Mouse (Mus musculus) left cerebral cortex, postnatal 36 days (tissue): Measurements from ENCODE around the gene Ttll11. TPM values are rescaled to one million over a fixed set of nuclear protein-coding genes. Genes with fewer than 3 reads are reported as not detected.

Experiments used
- DNase-seq, 2 experiments: peaks; one replicate each; pipeline ENCODE4 v3.0.0; 2021 to 2022; ENCODE audit warnings: low spot score in 2 of 2, mixed read lengths in 1 of 2
- intact Hi-C: fragments of 180-260 bp; cut with DNase I; formaldehyde crosslinking; loops from one replicate; pipeline ENCODE4 v1.15.1; 2025
- total RNA-seq, 2 experiments: library from RNA; stranded (reverse); gene quantifications; 2 replicates each; pipeline ENCODE4 v1.2.3; 2021

Gene Ttll11
- total RNA-seq, 2 experiments from 2014 or later, result 38.0 to 42.8 TPM

DNA sequence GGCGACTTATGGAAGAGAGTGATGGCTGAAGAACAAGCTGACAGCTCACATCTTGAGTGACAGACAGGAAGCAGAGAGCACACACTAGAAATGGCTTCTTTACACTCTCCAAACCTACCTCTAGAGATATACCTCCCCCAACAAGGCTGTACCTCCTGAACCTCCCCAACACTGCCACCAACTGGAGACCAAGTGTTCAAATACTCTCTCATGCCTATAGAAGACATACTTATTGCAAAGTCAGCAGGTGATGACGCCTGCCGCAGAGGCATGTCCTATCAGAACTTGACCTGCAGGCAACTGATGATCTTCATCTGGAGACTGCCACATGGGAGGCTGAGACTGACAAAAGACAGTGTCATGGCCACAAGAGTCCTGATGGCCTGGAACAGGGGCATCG lies 70.4 kb downstream of the Ttll11 start:
- no peak for DNase-seq
- intact Hi-C loops, result no loop called here

DNA sequence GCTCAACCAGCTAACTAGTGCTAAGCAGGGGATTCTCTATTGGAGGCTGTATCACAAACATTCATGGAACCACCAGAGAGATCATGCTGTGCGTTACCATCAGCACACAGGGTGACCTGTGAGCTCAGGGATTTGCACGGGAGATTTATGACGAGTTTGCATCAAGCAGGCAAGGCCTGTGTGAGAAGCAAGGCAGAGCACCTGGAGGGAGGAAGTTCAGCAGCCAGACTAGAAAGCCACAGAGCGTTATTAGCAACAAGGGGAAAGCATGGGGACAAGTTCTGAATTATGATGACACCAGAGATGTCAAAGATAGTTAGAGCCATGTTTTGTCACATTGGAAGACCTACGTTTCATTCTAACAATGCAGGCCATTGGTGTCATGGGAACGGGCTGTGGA lies 72.1 kb downstream of the Ttll11 start:
- intact Hi-C loops, result loop anchor here (2.0 kb wide), 2 partner anchors 259 to 363 kb away; no protein-coding TSS in a partner anchor

DNA sequence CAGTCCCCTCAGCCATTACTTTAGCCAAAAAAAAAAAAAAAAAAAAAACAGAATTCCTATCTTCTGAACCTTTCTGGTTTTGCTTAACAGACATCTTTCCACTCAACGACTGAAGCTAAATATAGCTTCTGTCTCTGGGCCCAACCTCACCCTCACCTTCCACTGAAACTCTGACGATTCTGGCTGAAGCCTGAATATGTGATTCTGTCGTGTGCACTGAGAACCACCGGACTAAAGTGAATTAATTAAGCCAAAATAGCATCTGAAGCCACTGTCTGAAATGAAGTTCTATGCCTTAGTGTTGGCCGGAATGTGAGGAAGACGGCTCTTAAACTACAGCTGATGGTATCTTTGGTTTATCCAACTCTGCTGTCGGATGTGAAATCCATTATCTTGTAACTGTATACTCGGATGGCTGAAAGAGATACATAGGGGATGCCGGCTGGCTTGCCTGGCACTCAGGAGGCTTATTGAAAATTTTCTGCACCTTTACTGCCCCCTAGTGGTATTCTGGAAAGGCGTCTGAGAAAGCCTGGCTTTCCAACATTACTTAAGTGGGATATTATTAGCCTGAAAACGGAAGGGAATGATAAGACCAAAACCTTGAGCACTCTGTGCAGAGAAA lies 73.4 kb downstream of the Ttll11 start:
- peak; percentile 45 to 63 for DNase-seq
- intact Hi-C loops, result loop anchor here (2.0 kb wide), 2 partner anchors 257 to 361 kb away; no protein-coding TSS in a partner anchor

More for the DNA sequence above, 72.1 kb downstream of the Ttll11 start:
- DNase-seq, result no peak

DNA sequence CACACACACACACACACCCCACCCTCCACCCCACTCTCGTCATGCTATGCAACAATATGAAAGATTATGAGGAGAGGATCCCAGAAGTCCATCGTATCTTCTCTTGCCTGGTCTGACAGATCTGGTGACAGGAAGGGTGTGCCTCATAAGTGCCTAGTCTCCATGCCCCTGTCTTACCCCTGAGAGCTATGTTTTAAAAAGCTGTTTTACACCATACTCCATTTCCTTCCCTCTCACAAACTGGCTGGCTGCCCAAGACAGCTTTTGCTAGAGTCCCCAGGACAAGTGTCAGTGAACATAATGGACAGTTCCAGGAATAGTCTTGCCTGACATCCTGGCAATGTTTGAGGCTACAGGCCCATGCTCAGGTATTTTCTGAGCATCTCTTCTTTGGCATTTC lies 78.9 kb downstream of the Ttll11 start:
- DNase-seq, result no peak
- intact Hi-C loops, result no loop called here

DNA sequence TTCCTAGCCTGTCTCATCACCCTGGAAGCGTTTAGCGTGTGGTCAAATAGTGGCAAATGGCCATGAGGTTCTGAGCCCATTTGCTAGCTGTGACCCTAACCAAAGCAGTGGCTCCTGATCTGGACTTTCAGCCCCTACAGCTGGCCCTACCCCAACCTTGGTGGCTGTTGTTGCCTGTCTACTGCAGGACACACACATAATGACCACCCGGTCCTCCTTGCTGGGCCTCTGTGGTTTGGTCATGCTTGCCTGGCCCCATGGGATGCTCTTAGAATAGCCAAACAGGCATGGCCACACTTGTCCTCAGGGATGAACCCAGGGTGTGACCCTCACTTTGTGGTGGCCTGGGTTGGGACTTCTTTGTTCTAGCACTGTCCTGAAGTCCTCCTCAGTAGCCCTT lies 80.0 kb downstream of the Ttll11 start:
- intact Hi-C loops, result no loop called here
- no peak for DNase-seq

DNA sequence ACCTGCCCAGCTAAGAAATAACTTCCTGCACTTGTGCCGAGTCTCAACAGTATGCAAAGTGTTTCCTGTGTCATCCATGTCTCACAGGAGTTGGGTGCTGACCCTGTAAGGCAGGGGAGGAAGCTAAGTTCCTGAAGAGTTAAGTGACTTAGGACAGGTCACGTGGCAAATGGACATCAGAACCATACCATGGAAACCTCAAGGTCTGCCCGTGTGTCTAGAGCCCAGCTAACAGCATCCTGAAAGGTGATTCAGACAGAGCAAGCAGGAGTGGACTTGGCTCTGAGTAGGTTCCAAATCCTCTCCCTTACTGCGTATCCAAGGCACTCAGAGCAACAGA lies 80.6 kb downstream of the Ttll11 start:
- no peak for DNase-seq
- intact Hi-C loops, result no loop called here

DNA sequence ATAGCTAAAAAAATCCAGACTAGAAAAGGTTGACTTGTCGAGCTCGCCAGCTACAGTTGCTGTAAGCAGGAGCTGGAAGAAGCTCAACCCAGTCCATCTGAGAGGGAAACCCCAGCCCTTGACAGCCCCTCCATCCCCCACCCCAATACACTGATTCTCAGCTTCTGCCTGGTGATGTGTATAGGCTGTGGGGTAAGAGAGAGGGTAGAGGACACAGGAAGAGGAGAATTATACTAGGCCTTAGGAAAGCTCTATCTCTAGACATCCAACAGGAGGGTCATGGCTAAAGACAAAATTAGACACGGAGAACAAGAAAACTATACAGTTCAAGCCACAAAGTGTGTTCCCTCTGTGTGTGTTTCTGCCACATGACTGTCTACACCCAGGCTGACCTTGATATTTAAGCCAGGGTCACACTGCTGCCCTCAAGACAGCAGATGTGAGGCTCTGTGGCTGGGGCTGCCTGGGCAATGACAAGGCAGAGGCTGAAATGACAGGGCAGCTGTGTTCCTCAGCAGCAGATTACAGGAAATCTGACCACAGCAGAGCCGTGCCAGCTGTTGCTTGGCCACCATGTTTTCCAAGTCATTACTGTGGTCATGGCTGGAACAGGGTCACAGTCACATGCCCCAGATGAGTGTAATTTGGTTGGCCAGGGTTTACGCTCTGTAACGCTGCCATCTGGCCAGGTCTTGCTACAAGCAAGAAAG lies 81.1 kb downstream of the Ttll11 start:
- no peak for DNase-seq
- intact Hi-C loops, result no loop called here

DNA sequence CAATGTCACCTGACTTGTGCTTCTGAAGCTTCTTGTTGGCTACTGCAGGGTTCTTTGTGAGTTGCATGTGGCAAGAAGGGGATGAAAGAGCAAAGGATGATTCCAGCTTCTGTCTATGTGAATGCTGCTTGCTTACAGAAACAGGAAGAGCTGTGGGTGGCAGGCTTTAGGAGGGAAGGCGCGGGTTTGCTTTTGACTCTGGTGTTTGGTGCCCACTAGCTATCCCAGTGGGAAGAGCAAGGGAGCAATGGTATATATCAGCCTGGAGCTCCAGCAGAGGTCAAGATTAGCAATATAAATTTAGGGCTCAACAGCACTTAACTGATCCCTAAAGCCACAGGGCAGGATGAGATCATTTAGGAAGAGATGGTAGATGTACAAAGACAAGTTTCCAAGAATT lies 82.6 kb downstream of the Ttll11 start:
- DNase-seq, result no peak
- intact Hi-C loops, result no loop called here

DNA sequence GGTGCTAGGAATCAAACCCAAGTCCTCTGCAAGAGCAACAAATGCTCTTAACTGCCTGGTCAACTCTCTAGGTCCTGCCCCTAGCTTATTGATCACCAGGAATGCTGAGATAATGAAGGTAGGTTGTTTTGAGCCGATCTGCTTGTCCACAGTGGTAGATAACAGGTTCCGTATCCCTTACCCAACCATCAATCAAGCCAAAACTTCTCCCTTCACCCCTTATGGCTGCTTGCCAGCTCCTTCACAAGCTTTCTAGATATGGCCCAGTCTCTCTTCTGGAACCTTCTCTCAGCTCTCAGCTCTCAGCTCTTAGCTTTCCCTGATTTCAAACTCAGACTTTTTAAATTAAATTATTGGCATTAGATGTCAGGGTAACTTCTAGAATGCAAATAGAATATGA lies 85.2 kb downstream of the Ttll11 start:
- no peak for DNase-seq
- intact Hi-C loops, result no loop called here

DNA sequence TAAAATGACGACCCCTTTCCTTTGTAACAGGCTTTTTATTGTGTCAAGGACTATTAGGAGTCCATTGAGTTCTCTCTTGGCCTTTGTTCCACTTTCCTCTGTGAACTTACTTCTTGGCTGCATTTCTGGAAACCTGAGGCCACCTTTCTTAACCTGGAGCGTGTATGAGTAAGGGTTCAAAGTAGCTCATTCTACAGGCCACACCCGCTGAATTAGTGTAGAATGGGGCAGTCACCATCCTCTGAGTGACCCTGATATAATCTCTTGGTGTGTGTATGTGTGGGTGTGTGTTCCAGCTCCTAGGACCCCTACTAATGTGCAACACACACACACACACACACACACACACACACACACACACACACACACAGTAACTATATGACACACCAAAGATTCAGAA lies 89.1 kb downstream of the Ttll11 start:
- intact Hi-C loops, result no loop called here

DNA sequence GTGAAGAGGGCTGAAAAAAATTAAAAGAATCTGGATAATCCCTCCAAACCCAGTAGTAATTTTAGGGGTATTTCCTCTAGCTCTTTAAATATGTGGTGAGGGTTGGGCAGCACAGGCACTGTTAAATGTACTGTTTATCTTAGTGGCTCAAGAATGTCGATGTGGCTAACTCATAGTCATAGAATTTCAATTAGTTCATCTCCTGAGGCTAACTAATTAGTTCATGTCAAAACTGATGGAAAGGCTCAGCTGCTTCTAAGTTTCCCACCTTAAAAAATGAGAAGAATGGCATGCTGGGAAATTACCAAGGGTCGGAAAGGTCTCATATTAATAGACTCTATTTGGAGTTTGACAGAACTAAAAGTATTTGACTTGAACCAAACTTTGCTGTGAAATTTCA lies 89.9 kb downstream of the Ttll11 start:
- intact Hi-C loops, result no loop called here
- DNase-seq, result no peak

More for the DNA sequence above, 89.1 kb downstream of the Ttll11 start:
- no peak for DNase-seq

DNA sequence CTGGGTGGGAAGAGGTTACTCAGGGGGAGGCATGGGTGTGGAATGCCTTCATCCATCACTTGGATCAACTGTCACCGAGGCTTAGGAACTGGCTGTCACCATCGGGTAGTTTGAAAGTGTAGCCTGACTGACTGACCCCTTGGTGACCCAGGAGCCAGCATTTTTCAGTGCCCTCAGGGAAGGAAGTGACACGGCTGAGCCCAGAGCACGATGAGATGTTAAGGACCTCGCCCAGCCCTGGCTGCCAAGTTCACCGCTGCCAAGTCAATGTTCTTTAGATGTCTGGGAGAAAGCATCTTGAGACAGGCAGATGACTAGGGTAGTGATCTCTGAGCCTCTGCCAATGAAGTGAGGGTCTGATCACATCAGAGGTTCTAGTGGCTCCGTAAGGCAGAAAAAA lies 95.4 kb downstream of the Ttll11 start:
- DNase-seq, result no peak
- intact Hi-C loops, result no loop called here

DNA sequence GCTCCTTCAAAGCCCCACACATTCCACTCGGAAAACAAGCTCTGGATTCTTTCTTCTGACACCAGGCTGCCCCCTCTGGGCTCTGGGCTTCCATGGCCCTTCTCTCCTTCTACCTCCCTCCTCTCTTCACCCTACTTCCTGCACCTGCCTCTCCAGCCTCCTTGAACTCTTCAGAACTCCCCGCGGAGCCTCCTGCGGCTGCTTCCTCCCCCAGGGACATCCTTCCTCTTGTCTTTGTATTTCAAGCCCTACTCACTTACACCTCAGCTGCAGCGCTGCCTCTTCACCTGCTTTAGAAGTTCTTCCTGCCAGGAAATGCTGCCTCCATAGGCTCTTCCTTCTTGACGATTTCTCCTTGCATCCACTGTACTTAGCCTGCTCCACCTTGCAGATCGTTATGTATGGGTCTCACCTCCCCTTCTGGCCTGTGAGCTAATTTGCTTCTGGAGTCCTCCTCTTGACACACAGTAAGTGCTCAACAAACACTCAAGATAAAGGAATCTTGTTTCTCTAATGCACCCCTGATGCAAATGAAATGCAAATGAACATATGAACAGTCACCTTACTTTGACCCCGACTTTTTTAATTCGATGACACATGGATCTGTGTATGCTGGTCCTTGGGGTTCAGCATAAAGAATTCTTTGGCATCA lies 97.3 kb downstream of the Ttll11 start:
- no peak for DNase-seq
- intact Hi-C loops, result no loop called here

DNA sequence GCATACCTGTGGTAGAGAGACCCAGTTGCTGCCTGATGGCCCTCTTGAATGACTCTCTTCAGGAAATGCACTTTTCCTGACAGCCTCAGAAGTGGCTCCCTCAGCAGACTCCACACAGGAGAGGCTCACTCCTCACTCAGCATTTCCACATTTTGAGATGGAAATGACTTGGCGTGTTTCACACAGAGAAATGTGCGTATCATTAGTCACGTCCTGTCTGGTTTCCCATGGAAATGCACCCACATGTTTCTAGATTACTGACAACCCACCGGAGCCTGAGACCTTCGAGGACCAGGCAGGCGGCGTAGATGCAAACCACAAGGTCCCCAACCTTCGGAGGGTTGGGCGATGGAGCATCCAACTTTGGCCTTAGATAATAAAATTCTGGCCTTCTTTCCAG lies 97.8 kb downstream of the Ttll11 start:
- DNase-seq, result no peak
- intact Hi-C loops, result no loop called here

DNA sequence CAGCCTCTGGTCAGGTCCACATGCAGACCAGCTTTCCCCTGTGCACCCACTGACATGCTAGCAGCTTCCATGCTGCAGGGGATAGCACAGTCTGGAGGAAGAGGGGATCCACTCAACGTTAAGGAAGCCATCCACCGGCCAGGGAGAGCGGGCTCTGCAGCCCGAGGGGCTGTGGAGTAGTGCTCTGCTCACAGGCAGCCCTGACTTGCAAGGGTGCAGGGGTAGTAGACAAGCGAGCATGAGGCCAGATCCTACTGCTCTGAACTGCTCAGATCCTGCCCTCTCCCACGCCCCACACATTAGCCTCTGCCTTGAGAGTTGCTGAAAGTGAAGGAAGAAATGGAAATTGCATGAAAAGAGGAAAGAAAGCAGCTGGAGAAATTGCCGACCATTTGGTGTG lies 99.4 kb downstream of the Ttll11 start:
- intact Hi-C loops, result no loop called here

DNA sequence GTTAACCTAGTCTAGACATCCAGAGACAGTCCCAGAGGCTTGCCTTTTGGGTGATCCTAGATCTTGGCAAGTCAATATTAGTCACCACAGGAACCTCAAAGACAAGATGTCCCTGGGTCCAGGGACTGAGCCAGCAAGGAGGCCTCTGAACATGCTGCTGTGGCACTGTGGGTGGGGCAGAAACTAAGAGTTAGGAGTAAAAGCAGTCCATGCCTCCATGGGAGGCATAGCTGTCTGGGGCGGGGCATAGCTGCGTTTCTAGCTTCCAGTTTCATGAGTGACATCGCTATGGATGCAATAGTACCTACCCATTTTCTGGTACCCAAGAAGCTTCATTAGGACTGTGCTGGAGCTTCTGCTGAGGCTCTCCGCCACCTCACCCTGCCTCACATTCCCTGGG lies 99.8 kb downstream of the Ttll11 start:
- intact Hi-C loops, result no loop called here
- no peak for DNase-seq

More for the DNA sequence above, 99.4 kb downstream of the Ttll11 start:
- no peak for DNase-seq

DNA sequence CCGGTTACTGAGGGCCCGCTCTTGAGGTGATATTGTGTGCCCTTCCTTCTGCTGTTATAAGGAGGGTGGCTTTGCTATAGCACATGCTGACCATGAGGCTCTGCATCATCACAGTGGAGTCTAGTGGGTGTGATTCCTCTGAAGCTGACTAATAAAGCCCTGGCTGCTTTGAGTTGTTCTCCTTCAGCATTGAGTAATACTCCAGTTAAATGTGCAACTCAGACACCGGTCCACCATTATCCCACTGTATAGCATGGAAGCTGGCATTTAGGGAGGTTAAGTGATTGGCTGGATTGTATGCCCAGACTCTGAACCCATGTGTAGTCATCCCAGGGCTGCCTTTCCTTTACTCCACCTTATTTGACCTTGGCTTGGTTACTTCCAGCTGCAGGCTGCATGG lies 101.2 kb downstream of the Ttll11 start:
- intact Hi-C loops, result no loop called here
- no peak for DNase-seq

DNA sequence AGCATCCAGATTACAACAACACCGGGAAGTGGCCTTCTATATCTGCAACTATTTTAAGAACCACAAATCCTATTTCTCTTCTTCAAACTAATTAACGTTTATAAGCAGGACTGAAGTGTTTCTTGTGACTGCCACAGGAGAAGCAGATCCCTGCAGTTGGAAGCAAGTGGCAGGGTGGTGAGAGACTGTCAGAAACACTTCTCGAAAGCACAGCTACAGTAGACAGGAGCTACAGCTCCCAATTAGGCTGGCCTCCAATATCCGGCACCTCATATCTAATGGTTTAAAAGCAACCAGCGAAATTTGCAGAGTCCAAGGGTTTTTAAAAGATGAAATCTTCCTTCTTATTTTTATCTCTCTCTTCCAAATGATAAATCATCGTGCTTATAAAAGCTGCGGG lies 104.1 kb downstream of the Ttll11 start:
- no peak for DNase-seq
- intact Hi-C loops, result no loop called here

DNA sequence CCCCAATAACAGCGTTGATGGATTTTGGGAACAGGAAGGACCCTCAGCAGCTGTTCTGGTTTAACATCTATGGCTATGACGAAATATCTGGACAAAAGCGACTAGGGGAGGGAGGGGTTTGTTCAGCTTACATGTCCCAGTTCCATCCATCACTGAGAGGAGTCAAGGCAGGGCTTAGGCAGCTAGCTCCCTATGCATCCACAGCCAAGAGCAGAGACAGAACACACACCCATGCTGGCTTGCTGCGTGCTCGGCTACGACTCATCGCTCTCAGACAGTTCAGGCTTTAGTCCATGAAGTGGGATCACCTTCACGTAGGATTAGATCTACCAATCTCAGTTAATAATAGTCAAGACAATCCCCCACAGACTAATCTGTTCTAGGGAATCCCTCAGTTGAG lies 105.3 kb downstream of the Ttll11 start:
- intact Hi-C loops, result no loop called here
- no peak for DNase-seq

DNA sequence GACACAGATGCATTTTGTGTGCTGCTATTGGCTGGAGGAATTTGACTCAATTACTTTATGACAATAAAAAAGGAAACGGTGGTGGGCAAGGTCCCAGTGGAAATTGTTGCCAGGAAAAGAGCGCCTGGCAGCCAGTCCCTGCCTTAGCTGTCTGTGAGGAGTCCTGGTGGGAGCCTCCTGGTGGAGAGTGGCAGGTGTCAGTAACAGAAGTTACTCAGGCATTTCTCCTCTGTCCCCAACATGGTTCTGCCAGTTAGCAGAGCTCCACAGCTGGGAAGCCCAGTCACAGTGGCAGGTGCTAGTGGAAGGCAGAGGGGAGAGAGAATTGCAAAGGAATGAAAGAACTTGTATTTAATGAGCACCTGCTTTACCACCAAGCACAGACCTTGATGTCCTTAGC lies 110.5 kb downstream of the Ttll11 start:
- intact Hi-C loops, result no loop called here
- DNase-seq, result no peak

DNA sequence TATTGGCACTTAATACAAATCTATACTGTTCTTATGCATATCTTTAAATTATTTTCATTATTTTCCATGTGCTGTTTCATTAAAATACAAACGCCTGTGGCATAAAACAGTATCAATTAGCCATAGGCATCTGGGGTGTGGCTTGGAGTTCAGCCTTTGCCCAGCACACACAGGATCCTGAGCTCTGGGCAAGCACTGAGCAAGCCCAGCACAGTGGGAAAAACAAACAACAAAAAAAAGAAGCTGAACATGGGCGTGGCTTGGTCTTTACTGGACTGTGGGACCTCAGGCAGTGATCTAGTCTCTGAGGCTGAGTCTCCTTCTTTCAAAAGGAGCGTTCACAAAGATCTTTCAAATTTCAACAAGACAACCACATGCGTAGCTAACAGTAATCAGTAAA lies 116.4 kb downstream of the Ttll11 start:
- no peak for DNase-seq
- intact Hi-C loops, result no loop called here
